Mouse (Mus musculus) G1E (cell line): ENCODE measurements around the gene Gipc3.

ENCODE experiments used
- CTCF ChIP-seq: IDR thresholded peaks from 2 replicates; pipeline ENCODE4 v1.5.1; 2012; ENCODE audit warnings: low read depth, low read length, inconsistent platforms, mixed read lengths
- GATA1 ChIP-seq: IDR thresholded peaks from 2 replicates; pipeline ENCODE4 v1.6.1; 2012; ENCODE audit warnings: borderline replicate concordance, low read length, inconsistent platforms, mixed read lengths
- GATA2 ChIP-seq: IDR thresholded peaks from 2 replicates; pipeline ENCODE4 v1.6.1; 2012; ENCODE audit warnings: low read depth, low read length, inconsistent platforms, borderline replicate concordance
- POLR2AphosphoS5 ChIP-seq: IDR thresholded peaks from 2 replicates; pipeline ENCODE4 v1.6.1; 2012; ENCODE audit warnings: low read depth, low read length, inconsistent platforms; ENCODE audit not compliant: insufficient replicate concordance
- TAL1 ChIP-seq: conservative IDR thresholded peaks from 2 replicates; pipeline ENCODE4 v1.6.1; 2012; ENCODE audit warnings: low read depth, low read length, inconsistent platforms, mixed read lengths

- TF ChIP-seq CTCF (no peak), TAL1 (no peak), POLR2AphosphoS5 (no peak), GATA1 (no peak), GATA2 (no peak)
Measured at GRCm38 (mm10) chr10:81315587-81315986, 27.5 kb downstream of the Gipc3 start.
